Mouse (Mus musculus): ENCODE data around the gene Ptprm.

The Ptprm gene

GRCm38 (mm10) chr17:66619996-66620656, 734.1 kb downstream of the Ptprm start:
- no peak for DNase-seq

- DNase-seq: no peak
These were observed 734.9 kb downstream of the Ptprm start for GRCm38 (mm10) chr17:66619255-66619826.
